Mouse (Mus musculus): ENCODE data around the gene Hnrnpk.

GRCm38 (mm10) chr13:58358629-58359303, 44.4 kb downstream of the Hnrnpk start, which contains the start of gene Kif27:
- no peak for TF ChIP-seq EP300 (IDR thresholded peaks at IDR 0.05; ENCODE audit: low read depth)
- TF ChIP-seq CTCF (IDR thresholded peaks at IDR 0.05; ENCODE audit: low read depth) = no peak

All from heart, postnatal 0 days (tissue).